Mouse (Mus musculus) cerebral cortex, adult 2 months (tissue): ENCODE measurements around the gene Rprd1b.

Source experiments
- WGBS: fragments of 180-500 bp; shearing (Covaris S2); methylation state at CpG from one replicate; pipeline ENCODE4 v1.1.7; 2018; 5-methylcytosine and 5-hydroxymethylcytosine counted together

Gene Rprd1b

GRCm38 (mm10) chr2:158128461-158129130, 100.3 kb downstream of the Rprd1b start:
- WGBS = 74% methylated on average over 8 of the region's 8 CpGs

GRCm38 (mm10) chr2:158129291-158130002, 101.2 kb downstream of the Rprd1b start:
- 90% methylated on average over 16 of the region's 16 CpGs for WGBS

- 65% methylated on average over 5 of the region's 5 CpGs for WGBS
These were observed 102.2 kb downstream of the Rprd1b start for GRCm38 (mm10) chr2:158130391-158130986.

DNA sequence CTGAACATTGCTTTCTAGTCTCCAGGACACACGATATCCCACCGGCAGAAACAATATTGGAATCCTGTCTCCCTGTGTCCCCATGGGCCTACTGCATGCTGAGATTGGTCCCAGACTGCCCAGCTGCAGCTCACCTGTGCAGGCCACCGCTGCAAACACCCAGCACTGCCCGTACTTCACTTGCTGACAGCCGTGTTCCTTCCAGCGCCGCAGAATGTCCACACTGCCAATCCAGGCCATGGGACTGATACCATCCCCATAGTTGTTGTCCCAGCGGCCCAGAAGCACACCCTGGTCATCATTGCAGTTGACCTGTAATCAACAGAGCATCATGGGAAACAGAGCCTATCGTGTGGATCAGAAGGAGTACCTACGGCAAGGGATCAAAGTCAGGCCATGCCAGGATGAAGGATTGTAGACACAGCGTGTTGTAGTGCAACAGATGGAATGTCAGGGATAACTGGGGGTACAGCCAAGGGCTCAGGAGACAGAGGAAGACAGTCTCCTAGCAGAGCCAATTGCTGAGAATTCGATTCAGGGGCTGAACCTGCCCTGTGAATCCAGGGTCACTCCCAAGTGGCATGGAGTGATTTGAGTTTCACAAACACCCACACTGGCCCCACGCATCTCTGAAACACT, 103.0 kb downstream of the Rprd1b start:
- WGBS = 91% methylated on average over 13 of the region's 13 CpGs

DNA sequence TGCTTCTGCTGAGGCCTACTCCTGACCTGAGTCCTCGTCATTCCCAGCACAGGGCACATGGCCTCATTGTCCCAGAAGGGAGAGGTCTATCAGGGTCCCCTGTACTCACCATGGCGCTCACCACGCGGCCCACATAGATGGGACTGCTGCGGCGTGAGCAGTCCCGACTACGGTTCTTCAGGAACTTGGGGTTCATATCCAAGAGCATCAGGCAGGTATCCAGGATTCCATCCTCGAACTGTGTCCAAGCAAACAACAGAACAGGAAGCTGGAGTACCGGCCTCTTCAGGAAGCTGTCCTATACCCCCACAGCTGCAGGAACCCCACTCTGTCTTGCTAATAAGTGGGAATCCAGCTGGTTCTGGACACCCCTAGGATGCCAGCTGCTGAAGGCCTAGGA, 104.0 kb downstream of the Rprd1b start:
- WGBS = 91% methylated on average over 10 of the region's 10 CpGs

GRCm38 (mm10) chr2:158133050-158133449, 104.8 kb downstream of the Rprd1b start:
- WGBS = 74% methylated on average over 6 of the region's 6 CpGs

- WGBS = 50% methylated on average over 7 of the region's 7 CpGs
These were observed 107.9 kb downstream of the Rprd1b start for GRCm38 (mm10) chr2:158136205-158136604.

DNA sequence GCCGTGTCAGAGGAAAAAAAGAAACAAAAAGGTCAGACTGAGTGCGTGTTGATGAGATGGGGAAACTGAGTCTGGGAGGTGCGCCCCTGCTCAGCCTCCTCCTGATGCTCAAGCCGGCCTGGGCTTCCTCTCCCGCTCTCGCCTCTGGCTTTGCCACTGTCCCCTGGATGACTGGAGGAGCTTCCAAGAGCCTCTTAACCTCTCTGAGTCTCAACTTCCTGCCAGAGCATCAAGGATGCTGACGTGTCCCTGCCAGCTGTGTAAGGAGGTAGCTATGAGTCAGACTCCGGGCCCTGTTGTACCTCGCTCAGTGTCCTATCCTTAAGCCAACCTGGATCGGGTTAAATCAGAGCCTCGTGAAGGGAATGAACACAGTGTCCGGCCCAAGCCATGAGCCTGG, 109.5 kb downstream of the Rprd1b start:
- 80% methylated on average over 12 of the region's 12 CpGs for WGBS

GRCm38 (mm10) chr2:158138778-158139177, 110.5 kb downstream of the Rprd1b start:
- WGBS = 94% methylated on average over 9 of the region's 9 CpGs

DNA sequence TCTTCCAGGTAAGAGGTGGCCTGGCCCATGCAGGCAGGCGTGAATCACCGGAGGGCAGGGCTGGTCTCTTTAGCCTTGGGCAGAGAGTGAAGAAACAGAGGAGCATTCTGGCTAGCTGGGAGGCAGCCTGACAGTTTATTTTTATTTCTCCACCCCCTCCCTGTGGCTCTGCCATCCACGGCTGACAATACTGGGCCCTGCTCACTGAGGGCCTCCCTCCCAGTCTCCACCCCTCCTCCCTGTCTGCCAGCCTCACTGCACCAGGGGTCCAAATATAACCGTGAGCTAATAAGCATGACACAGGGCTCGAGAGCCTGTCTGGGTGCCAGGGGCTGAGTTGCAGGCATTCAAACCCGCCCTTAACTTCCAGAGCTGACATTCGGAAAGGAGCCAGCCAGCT, 111.3 kb downstream of the Rprd1b start:
- 28% methylated on average over 7 of the region's 7 CpGs for WGBS

GRCm38 (mm10) chr2:158140664-158141063, 112.4 kb downstream of the Rprd1b start:
- 81% methylated on average over 5 of the region's 5 CpGs for WGBS

DNA sequence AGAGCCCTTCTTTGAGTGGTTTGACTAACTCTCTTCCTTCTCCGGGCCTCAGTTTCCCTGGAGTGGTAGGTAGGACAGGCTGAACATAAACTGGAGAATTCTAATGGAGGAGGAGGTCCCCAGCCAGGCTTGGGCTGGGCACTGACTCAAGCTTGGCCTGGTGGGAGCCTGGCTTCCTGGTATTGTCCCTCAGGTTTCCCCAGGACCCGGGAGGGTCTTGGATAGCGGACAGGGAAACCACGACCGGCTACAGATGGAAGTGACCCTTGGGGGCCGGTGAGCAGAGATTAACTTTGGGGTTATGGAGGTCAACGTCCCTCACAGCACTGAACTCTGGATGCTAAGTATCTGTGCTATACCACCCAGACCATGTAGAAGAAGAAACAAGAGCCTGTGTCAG, 113.0 kb downstream of the Rprd1b start:
- WGBS = 70% methylated on average over 7 of the region's 7 CpGs

GRCm38 (mm10) chr2:158141690-158142440, 113.6 kb downstream of the Rprd1b start:
- 84% methylated on average over 7 of the region's 7 CpGs for WGBS

DNA sequence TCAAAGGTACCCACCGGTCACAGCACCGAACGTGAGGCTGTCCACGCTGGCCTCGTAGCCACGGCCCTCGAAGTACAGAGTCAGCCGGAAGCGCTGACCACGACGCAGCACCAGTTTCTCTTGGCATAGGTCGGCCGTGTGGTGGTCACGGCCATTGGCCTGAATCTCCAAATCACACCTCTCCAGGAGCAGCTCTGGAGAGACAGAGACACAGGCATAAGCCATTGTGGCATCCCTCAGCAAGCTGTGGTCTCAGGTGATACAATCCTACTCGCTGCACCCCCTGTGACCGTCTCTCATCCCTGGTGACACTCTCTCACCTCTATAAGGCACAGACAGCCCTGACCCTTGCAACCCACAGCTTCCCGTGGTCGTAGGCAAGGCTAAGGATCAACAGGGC, 114.7 kb downstream of the Rprd1b start:
- 94% methylated on average over 18 of the region's 18 CpGs for WGBS

- 75% methylated on average over 3 of the region's 3 CpGs for WGBS
These were observed 115.5 kb downstream of the Rprd1b start for GRCm38 (mm10) chr2:158143816-158144215.

DNA sequence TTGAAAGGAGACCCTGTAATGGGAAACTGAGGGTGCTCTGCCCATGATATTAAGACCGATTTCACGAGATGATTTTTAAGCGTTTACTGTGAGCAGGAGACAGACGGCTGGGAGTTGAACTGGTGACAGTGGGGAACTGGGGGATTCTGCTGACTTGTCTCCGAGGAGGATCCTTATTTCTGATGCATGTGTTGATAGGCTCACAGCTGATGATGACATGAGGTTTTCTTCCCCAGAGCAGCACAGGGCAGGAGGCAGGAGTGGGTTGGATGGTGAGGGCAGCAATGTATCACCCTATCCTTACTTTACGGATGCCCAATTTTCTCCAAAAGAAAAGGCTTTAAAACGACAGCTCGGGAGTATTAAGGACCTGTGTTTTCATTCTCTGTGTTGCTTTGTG, 116.0 kb downstream of the Rprd1b start:
- 78% methylated on average over 8 of the region's 8 CpGs for WGBS

GRCm38 (mm10) chr2:158144750-158145527, 116.6 kb downstream of the Rprd1b start:
- 87% methylated on average over 6 of the region's 6 CpGs for WGBS

GRCm38 (mm10) chr2:158145528-158146065, 117.3 kb downstream of the Rprd1b start:
- 70% methylated on average over 5 of the region's 5 CpGs for WGBS

DNA sequence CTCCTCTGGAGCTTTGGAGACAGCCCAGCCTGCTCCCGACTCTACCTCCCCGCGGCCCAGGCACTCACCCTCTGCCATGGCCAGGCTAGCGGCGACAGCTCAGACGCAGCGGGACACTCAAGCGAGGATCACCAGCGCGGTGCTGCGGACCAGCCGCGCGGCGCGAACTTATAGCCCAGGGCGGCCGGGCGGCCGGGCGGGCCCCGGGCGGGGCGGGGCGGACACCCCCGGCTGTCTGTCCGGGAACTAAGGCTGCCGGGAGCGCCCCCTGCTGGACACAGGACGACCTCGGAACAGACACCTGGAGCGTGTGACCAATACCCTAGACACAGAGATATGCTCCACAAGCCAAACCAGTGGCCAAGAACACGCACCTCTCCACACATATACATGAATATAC, 117.9 kb downstream of the Rprd1b start, which contains the start of gene Tgm2:
TSS of gene Tgm2 (minus strand) at position 214 of the 400 bp plus-strand sequence.
- WGBS = 7% methylated on average over 33 of the region's 33 CpGs

- 96% methylated on average over 8 of the region's 8 CpGs for WGBS
These were observed 118.7 kb downstream of the Rprd1b start for GRCm38 (mm10) chr2:158146971-158147370.

DNA sequence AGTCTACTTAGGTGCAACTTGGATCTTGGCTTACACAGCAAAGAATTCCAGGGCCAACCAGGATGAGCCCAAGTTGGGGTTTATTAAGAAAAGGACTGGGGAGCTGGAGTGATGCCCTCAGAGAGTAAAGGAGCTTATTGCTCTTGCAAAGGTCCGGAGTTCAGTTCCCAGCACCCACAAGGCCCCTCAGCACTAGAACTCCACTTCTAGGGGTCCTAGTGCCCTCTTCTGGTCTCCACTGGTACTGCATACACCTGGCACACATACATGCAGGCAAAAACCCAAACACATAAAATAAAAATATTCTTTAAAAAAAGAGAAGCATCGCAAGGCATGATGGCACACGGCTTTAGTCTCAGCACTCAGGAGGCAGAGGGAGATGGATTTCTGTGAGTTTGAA, 122.8 kb downstream of the Rprd1b start:
- WGBS = 96% methylated on average over 3 of the region's 3 CpGs
